Mouse (Mus musculus): ENCODE measurements around the gene Hck. TPM values are rescaled to one million over a fixed set of nuclear protein-coding genes. Genes with fewer than 3 reads are reported as not detected.
A peak's percentile ranks its signal among the peaks of the same experiment; 100 is the strongest.

Gene Hck
- polyA plus RNA-seq, 1 experiment from 2014 or later = 10.6 TPM

GRCm38 (mm10) chr2:153139158-153139557 is 30.9 kb downstream of the Hck start:
- Histone ChIP-seq H3K27ac (no peak overlapping the region), H3K9ac (no peak overlapping the region), H3K4me2 (no peak overlapping the region), H3K27me3 (no peaks in the 10 kb centered on the region), H3K9me3 (no peaks in the 10 kb centered on the region), H3K4me3 (no peak overlapping the region), H3K36me3 (no peaks in the 10 kb centered on the region), H3K4me1 (peaks cover 9% of the 10 kb centered on the region; the same call in 1 of the 2 replicates)
- ATAC-seq (ENCODE audit: insufficient number of reproducible peaks, low FRiP score, low TSS enrichment, low read depth) = no peak
- WGBS = 77% methylated on average over 7 of the region's 7 CpGs

GRCm38 (mm10) chr2:153139996-153140613 is 31.8 kb downstream of the Hck start:
- peaks cover 9% of the 10 kb centered on the region; the same call in 1 of the 2 replicates for H3K4me1 ChIP-seq
- 0 out of 2 replicates have a peak, but pooled peaks cover 6% of the 10 kb centered on the region for H3K27me3 ChIP-seq
- no peaks in the 10 kb centered on the region for H3K36me3 ChIP-seq
- peak; percentile 42; the same call in 1 of the 2 replicates for ATAC-seq (ENCODE audit: insufficient number of reproducible peaks, low FRiP score, low TSS enrichment, low read depth)
- no peak overlapping the region for H3K9ac ChIP-seq
- H3K4me2 ChIP-seq = no peak overlapping the region
- H3K9me3 ChIP-seq = no peaks in the 10 kb centered on the region
- no peak overlapping the region for H3K27ac ChIP-seq
- 14% methylated on average over 9 of the region's 9 CpGs for WGBS
- no peak overlapping the region for H3K4me3 ChIP-seq

DNA sequence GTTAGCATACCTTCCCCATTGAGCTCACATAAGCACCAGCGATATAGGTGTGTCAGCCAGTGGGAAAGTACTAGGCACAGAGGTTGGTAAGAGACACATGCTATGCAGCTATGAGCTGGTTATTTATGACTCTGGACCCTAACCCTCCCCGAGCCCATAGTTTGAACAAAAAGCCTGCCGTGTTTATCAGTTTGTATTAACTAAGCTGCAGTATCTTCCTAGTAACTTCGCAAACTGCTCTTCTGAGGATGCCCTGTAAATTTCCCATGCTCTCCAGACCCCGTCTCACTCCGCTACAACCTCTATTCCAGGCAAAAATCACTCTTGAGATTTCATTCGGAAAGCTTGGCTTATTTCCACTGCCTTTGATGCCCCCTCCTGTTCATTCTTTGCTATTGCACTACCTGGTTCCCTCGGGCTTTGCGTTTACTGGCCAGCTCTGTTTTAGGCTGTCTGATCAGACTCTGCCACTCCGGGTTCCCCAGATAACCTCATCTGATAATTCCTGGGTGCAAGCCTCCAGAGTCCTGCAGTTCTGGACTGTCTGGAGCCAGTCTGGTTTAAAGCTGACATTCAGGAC is 34.4 kb downstream of the Hck start:
- H3K27me3 ChIP-seq = 0 out of 2 replicates have a peak, but pooled peaks cover 10% of the 10 kb centered on the region
- no peak overlapping the region for H3K4me3 ChIP-seq
- no peak overlapping the region for H3K27ac ChIP-seq
- H3K36me3 ChIP-seq = no peaks in the 10 kb centered on the region
- no peaks in the 10 kb centered on the region for H3K9me3 ChIP-seq
- no peak for ATAC-seq (ENCODE audit: insufficient number of reproducible peaks, low FRiP score, low TSS enrichment, low read depth)
- WGBS = 25% methylated on average over 10 of the region's 10 CpGs
- no peak overlapping the region for H3K9ac ChIP-seq
- H3K4me1 ChIP-seq = peaks cover 9% of the 10 kb centered on the region; the same call in 1 of the 2 replicates
- no peak overlapping the region for H3K4me2 ChIP-seq

GRCm38 (mm10) chr2:153145346-153145745 is 37.1 kb downstream of the Hck start:
- H3K27me3 ChIP-seq = 0 out of 2 replicates have a peak, but pooled peaks cover 10% of the 10 kb centered on the region
- peaks cover 5% of the 10 kb centered on the region; the same call in 1 of the 2 replicates for H3K4me1 ChIP-seq
- 69% methylated on average over 5 of the region's 5 CpGs for WGBS
- no peak overlapping the region for H3K9ac ChIP-seq
- H3K27ac ChIP-seq = no peak overlapping the region
- H3K9me3 ChIP-seq = no peaks in the 10 kb centered on the region
- H3K4me2 ChIP-seq = no peak overlapping the region
- ATAC-seq (ENCODE audit: insufficient number of reproducible peaks, low FRiP score, low TSS enrichment, low read depth) = no peak
- no peaks in the 10 kb centered on the region for H3K36me3 ChIP-seq
- H3K4me3 ChIP-seq = no peak overlapping the region

GRCm38 (mm10) chr2:153147236-153147635 is 39.0 kb downstream of the Hck start:
- Histone ChIP-seq H3K4me2 (no peak overlapping the region), H3K27me3 (0 out of 2 replicates have a peak, but pooled peaks cover 10% of the 10 kb centered on the region), H3K36me3 (no peaks in the 10 kb centered on the region), H3K4me3 (no peak overlapping the region), H3K9ac (no peak overlapping the region), H3K9me3 (no peaks in the 10 kb centered on the region), H3K27ac (no peak overlapping the region), H3K4me1 (0 out of 2 replicates have a peak, but pooled peaks cover 3% of the 10 kb centered on the region)
- no peak for ATAC-seq (ENCODE audit: insufficient number of reproducible peaks, low FRiP score, low TSS enrichment, low read depth)
- WGBS = 72% methylated on average over 3 of the region's 3 CpGs

DNA sequence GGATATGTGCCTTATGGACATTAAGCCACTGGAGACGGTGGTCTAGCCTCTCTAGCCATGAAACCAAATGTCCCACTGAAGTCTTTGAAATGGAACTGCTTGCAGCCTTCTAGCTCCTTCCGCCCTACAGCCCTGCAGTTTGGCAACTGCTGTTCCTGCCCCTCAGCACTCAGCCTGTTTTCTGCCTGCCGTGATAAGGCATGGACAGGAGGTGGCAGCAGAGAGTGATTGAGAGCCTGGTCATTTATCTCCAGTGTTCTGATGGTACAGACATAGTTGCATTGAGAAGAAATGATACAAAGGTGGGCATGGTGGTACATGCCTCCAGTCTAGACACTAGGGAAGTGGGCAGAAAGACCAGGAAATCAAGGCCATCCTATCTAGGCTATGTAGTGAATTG is 39.4 kb downstream of the Hck start:
- WGBS = 16% methylated on average over 3 of the region's 3 CpGs
- Histone ChIP-seq H3K4me3 (no peak overlapping the region), H3K4me2 (no peak overlapping the region), H3K36me3 (no peaks in the 10 kb centered on the region), H3K4me1 (0 out of 2 replicates have a peak, but pooled peaks cover under 1% of the 10 kb centered on the region), H3K27ac (no peak overlapping the region), H3K27me3 (0 out of 2 replicates have a peak, but pooled peaks cover 10% of the 10 kb centered on the region), H3K9ac (no peak overlapping the region), H3K9me3 (no peaks in the 10 kb centered on the region)
- ATAC-seq (ENCODE audit: insufficient number of reproducible peaks, low FRiP score, low TSS enrichment, low read depth) = no peak

DNA sequence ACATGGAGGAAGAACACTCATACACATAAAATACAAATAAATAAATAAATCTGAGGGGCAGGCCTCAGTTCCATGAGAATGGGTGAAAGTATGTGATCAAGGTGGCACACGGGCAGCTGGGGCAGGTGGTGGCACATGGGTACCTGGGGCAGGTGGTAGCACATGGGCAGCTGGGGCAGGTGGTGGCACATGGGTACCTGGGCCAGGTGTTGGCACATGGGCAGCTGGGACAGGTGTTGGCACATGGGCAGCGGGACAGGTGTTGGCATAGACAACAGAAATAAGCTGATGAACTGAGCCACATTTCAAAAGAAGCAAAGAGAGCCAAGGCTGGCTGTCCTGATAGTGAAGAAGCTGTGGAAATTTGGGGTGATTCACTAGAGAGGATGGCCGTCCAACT is 41.5 kb downstream of the Hck start:
- no peaks in the 10 kb centered on the region for H3K4me1 ChIP-seq
- H3K4me3 ChIP-seq = no peak overlapping the region
- 75% methylated on average over 3 of the region's 3 CpGs for WGBS
- no peak overlapping the region for H3K4me2 ChIP-seq
- no peaks in the 10 kb centered on the region for H3K9me3 ChIP-seq
- no peaks in the 10 kb centered on the region for H3K36me3 ChIP-seq
- no peak for ATAC-seq (ENCODE audit: insufficient number of reproducible peaks, low FRiP score, low TSS enrichment, low read depth)
- no peak overlapping the region for H3K27ac ChIP-seq
- H3K9ac ChIP-seq = no peak overlapping the region
- peaks cover 6% of the 10 kb centered on the region; the same call in 1 of the 2 replicates for H3K27me3 ChIP-seq

DNA sequence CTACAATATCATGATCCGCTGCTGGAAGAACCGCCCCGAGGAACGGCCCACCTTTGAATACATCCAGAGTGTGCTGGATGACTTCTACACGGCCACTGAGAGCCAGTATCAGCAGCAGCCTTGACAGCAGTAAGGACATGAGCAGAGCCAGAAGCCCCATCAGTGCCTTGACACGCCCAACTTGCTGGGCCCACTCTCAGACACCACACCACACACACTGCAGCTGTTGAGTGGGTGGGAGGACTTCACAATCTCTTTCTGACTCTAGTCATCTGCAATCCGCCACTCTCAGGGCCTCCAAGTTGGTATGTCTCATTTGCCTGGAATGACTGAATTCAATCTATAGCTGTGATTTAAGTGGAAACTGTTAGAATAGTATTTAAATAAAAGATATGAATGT is 42.8 kb downstream of the Hck start:
- no peak overlapping the region for H3K9ac ChIP-seq
- WGBS = 80% methylated on average over 7 of the region's 7 CpGs
- H3K4me3 ChIP-seq = no peak overlapping the region
- no peaks in the 10 kb centered on the region for H3K36me3 ChIP-seq
- no peaks in the 10 kb centered on the region for H3K9me3 ChIP-seq
- H3K4me2 ChIP-seq = no peak overlapping the region
- peaks cover 4% of the 10 kb centered on the region; the same call in 1 of the 2 replicates for H3K27me3 ChIP-seq
- no peak overlapping the region for H3K27ac ChIP-seq
- no peak for ATAC-seq (ENCODE audit: insufficient number of reproducible peaks, low FRiP score, low TSS enrichment, low read depth)
- no peaks in the 10 kb centered on the region for H3K4me1 ChIP-seq

DNA sequence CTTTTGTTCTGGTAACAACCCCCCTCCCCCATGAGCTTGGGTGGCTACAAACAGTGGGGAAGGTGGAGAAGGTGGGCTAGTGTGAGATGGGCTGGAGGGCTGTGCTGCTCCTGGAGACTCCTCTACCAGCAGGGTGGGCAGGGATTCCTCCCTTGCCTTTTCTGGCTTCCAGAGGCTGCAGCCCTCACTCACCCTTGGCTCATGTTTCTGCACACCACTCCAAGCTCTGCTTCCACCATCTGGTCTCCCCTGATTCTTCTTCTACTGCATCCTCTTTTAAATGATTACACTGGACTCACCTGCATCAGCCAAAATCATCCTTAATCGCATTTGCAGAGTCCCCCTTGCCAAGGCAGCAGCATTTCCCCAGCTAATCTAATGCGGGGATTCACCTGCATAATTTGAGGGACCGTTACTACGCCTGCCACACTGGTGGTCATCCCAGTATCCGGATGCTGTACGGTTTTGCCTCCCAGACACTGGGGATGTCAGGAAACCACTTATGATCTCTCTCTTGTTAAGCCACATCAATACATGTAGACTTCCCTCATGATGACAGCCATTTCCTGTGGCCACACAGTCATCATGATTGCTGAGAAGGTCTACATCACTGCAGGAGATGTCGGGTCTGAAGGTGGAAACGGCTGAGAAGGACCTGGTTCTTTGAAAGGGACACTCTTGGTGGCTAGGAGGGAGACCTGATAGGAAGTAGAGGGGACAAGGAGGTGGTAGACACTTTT is 43.8 kb downstream of the Hck start:
- no peak overlapping the region for H3K27ac ChIP-seq
- no peak for ATAC-seq (ENCODE audit: insufficient number of reproducible peaks, low FRiP score, low TSS enrichment, low read depth)
- no peaks in the 10 kb centered on the region for H3K9me3 ChIP-seq
- no peak overlapping the region for H3K4me2 ChIP-seq
- no peak overlapping the region for H3K4me3 ChIP-seq
- H3K27me3 ChIP-seq = no peaks in the 10 kb centered on the region; the same call in 1 of the 2 replicates
- no peaks in the 10 kb centered on the region for H3K36me3 ChIP-seq
- H3K9ac ChIP-seq = no peak overlapping the region
- no peaks in the 10 kb centered on the region for H3K4me1 ChIP-seq
- 76% methylated on average over 8 of the region's 8 CpGs for WGBS

- Histone ChIP-seq H3K36me3 (no peaks in the 10 kb centered on the region), H3K27me3 (no peaks in the 10 kb centered on the region; the same call in 1 of the 2 replicates), H3K27ac (no peak overlapping the region), H3K4me1 (no peaks in the 10 kb centered on the region), H3K4me3 (no peak overlapping the region), H3K9me3 (no peaks in the 10 kb centered on the region), H3K9ac (no peak overlapping the region), H3K4me2 (no peak overlapping the region)
- no peak for ATAC-seq (ENCODE audit: insufficient number of reproducible peaks, low FRiP score, low TSS enrichment, low read depth)
- WGBS = 55% methylated on average over 4 of the region's 4 CpGs
Measured at GRCm38 (mm10) chr2:153153033-153153450, 44.8 kb downstream of the Hck start.

DNA sequence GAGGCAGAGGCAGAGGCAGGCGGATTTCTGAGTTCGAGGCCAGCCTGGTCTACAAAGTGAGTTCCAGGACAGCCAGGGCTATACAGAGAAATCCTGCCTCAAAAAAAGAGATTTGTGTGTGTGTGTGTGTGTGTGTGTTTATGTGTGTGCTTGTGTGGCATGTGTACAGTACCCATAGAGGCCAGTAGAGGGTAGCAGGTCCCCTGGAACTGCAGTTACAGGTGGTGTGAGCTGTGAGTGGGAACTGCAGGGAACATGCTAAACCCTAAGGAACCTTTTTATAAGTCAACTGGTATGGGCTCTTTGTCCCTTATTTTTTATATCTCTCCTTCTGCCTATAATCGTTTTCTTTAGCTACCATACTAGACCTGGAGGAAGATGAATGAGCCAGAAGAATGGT is 49.0 kb downstream of the Hck start:
- no peak for ATAC-seq (ENCODE audit: insufficient number of reproducible peaks, low FRiP score, low TSS enrichment, low read depth)
- 77% methylated on average over 3 of the region's 3 CpGs for WGBS
- Histone ChIP-seq H3K4me1 (peaks cover 5% of the 10 kb centered on the region), H3K4me2 (no peak overlapping the region), H3K27me3 (no peaks in the 10 kb centered on the region; the same call in 1 of the 2 replicates), H3K27ac (no peak overlapping the region), H3K4me3 (no peak overlapping the region), H3K9ac (no peak overlapping the region), H3K36me3 (no peaks in the 10 kb centered on the region), H3K9me3 (no peaks in the 10 kb centered on the region)

- H3K27ac ChIP-seq = no peak overlapping the region
- H3K36me3 ChIP-seq = no peaks in the 10 kb centered on the region
- ATAC-seq (ENCODE audit: insufficient number of reproducible peaks, low FRiP score, low TSS enrichment, low read depth) = no peak
- no peak overlapping the region for H3K4me2 ChIP-seq
- peaks cover 6% of the 10 kb centered on the region for H3K4me1 ChIP-seq
- no peak overlapping the region for H3K9ac ChIP-seq
- no peaks in the 10 kb centered on the region for H3K9me3 ChIP-seq
- H3K4me3 ChIP-seq = no peak overlapping the region
- 86% methylated on average over 5 of the region's 5 CpGs for WGBS
- no peaks in the 10 kb centered on the region for H3K27me3 ChIP-seq
Measured at GRCm38 (mm10) chr2:153160133-153160532, 51.9 kb downstream of the Hck start.

Measured in limb, embryonic 15.5 days (tissue).